Mouse (Mus musculus) common myeloid progenitor, adult 5-6 weeks (primary cell): ENCODE results near the gene Coro1c. TPM values are rescaled to one million over a fixed set of nuclear protein-coding genes. Genes with fewer than 3 reads are reported as not detected.
A peak's percentile ranks its signal among the peaks of the same experiment; 100 is the strongest.

ENCODE experiments used
- ATAC-seq: replicated peaks from 2 replicates; pipeline ENCODE4 v1.8.0; 2016; ENCODE audit warnings: low read depth, mild to moderate bottlenecking, moderate TSS enrichment, inconsistent platforms; ENCODE audit not compliant: poor library complexity, severe bottlenecking
- total RNA-seq: library from RNA; stranded (forward); fragments of 200-1000, 187-1606 nt; gene quantifications from 2 replicates; pipeline ENCODE4 v1.2.3, GENCODE M21; 2017

Gene Coro1c
- total RNA-seq, 1 experiment from 2014 or later, result 92.4 TPM

- ATAC-seq, result no peak
These were observed 21.5 kb upstream of the Coro1c start for GRCm38 (mm10) chr5:113929950-113930647.

GRCm38 (mm10) chr5:113929526-113929925 is 21.0 kb upstream of the Coro1c start:
- no peak for ATAC-seq

GRCm38 (mm10) chr5:113924608-113925007 is 16.1 kb upstream of the Coro1c start:
- peak; percentile 79 for ATAC-seq

GRCm38 (mm10) chr5:113921310-113922166 is 13.0 kb upstream of the Coro1c start:
- no peak for ATAC-seq

- no peak for ATAC-seq
These were observed 10.5 kb upstream of the Coro1c start for GRCm38 (mm10) chr5:113919060-113919459.

GRCm38 (mm10) chr5:113918654-113919053 is 10.1 kb upstream of the Coro1c start:
- peak; percentile 92 for ATAC-seq

GRCm38 (mm10) chr5:113910705-113911104 is 2.1 kb upstream of the Coro1c start:
- no peak for ATAC-seq

- peak; percentile 17 for ATAC-seq
These were observed 1.6 kb upstream of the Coro1c start for GRCm38 (mm10) chr5:113910065-113910701.

- ATAC-seq, result peak; percentile 59
These were observed 581 bp downstream of the Coro1c start for GRCm38 (mm10) chr5:113907786-113908567.

GRCm38 (mm10) chr5:113906958-113907735 is 1.4 kb downstream of the Coro1c start:
- no peak for ATAC-seq

- no peak for ATAC-seq
These were observed 3.6 kb downstream of the Coro1c start for GRCm38 (mm10) chr5:113904987-113905386.

- ATAC-seq, result no peak
These were observed 5.6 kb downstream of the Coro1c start for GRCm38 (mm10) chr5:113902983-113903382.

GRCm38 (mm10) chr5:113902017-113902416 is 6.5 kb downstream of the Coro1c start:
- peak; percentile 71 for ATAC-seq

- ATAC-seq, result no peak
These were observed 7.4 kb downstream of the Coro1c start for GRCm38 (mm10) chr5:113901074-113901571.

- peak; percentile 45; the same call in 1 of the 2 replicates for ATAC-seq
These were observed 9.0 kb downstream of the Coro1c start for GRCm38 (mm10) chr5:113899543-113899942.

- ATAC-seq, result no peak
These were observed 16.6 kb downstream of the Coro1c start for GRCm38 (mm10) chr5:113892005-113892404.

- no peak for ATAC-seq
These were observed 17.7 kb downstream of the Coro1c start for GRCm38 (mm10) chr5:113890874-113891273.

GRCm38 (mm10) chr5:113889912-113890311 is 18.6 kb downstream of the Coro1c start:
- ATAC-seq, result no peak
